ENCODE assay signal across 11 mouse cellular contexts in the genomic region with DNA sequence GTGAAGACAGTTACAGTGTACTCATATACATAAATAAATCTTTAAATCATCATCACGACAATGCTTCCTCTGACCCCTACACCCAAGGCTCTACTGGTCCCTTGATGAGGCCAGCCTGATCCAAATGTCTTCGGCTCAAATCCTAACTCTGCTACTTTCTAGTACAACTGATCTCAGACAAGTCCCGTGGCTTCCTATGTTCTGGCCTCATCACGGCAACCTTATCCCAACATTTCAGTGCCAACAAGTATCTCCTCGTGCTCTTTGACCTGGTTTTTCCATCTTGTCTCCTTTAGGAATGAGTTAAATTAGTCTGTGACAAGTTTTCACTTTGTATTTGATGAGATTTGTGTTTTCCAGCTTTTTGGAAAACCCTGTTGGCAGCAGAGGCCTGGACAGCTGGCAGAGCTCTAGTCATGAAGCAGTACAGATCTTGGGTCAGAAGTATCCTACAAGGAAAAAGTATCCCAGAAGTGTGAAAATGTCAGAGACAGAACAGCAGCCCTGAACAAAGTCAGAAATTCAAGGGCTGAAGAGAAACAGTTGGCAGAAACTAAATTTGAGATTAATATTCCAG. TPM values are rescaled to one million over a fixed set of nuclear protein-coding genes. Genes with fewer than 3 reads are reported as not detected.
DNase-seq lines count a peak whose midpoint lies in the region; ATAC-seq lines count a peak whose summit lies in the region.
"Had no signal": no experiment of that assay in that cellular context is flagged by ENCODE, and none has a peak within 500 bp of the region (broad histone marks: within the 10 kb centered on the region; RNA-seq: fewer than 3 reads in every experiment).

No protein-coding gene starts in this region.

- H3K27ac ChIP-seq in forebrain, embryonic 12.5 days = peak overlapping the region; percentile 61; the same call in 1 of the 2 replicates
- H3K27ac ChIP-seq in forebrain, embryonic 15.5 days (replicated peaks) = no peak overlapping the region
- peak overlapping the region; percentile 76 for H3K27ac ChIP-seq in midbrain, embryonic 10.5 days (replicated peaks)
- H3K27ac ChIP-seq in midbrain, embryonic 14.5 days (replicated peaks; ENCODE audit: low read depth, low read length) = no peak overlapping the region
- peak overlapping the region; percentile 68 for H3K27ac ChIP-seq in limb, embryonic 12.5 days
- H3K27ac ChIP-seq: midbrain, embryonic 15.5 days had no signal

- peaks cover 6% of the 10 kb centered on the region for H3K4me1 ChIP-seq in forebrain, embryonic 12.5 days
- H3K4me1 ChIP-seq in forebrain, embryonic 15.5 days = no peaks in the 10 kb centered on the region
- H3K4me1 ChIP-seq in midbrain, embryonic 10.5 days = peaks cover 13% of the 10 kb centered on the region
- no peaks in the 10 kb centered on the region for H3K4me1 ChIP-seq in midbrain, embryonic 14.5 days (ENCODE audit: control insufficient read depth, insufficient read depth, low read length)
- H3K4me1 ChIP-seq in limb, embryonic 12.5 days (replicated peaks) = peaks cover 12% of the 10 kb centered on the region

- no peak for DNase-seq in midbrain, embryonic 10.5 days (ENCODE audit: low spot score)
- no peak for DNase-seq in midbrain, embryonic 14.5 days
- DNase-seq in natural killer cell, adult 2 months (ENCODE audit: low spot score in 2 of 2) = no peak
- no peak for DNase-seq in c-Kit-positive CD71-positive TER-119-positive erythroid progenitor cells, embryonic 14.5 days (ENCODE audit: low spot score)
- DNase-seq: cerebellum, adult 2 months; right cerebral cortex, adult 18-20 months had no signal

- WGBS in forebrain, embryonic 12.5 days = 91% methylated on average over 5 of the region's 5 CpGs
- 93% methylated on average over 5 of the region's 5 CpGs for whole genome bisulfite sequencing in forebrain, embryonic 15.5 days
- 89% methylated on average over 5 of the region's 5 CpGs for WGBS in midbrain, embryonic 10.5 days
- WGBS in midbrain, embryonic 14.5 days = 93% methylated on average over 5 of the region's 5 CpGs
- WGBS in limb, embryonic 12.5 days = 92% methylated on average over 5 of the region's 5 CpGs

- ATAC-seq in forebrain, embryonic 12.5 days (ENCODE audit: low FRiP score) = no peak
- ATAC-seq in forebrain, embryonic 15.5 days (replicated peaks) = no peak
- no peak for ATAC-seq in midbrain, embryonic 14.5 days (ENCODE audit: low FRiP score, low TSS enrichment)
- no peak for ATAC-seq in limb, embryonic 12.5 days (ENCODE audit: insufficient number of reproducible peaks, insufficient read depth, low FRiP score, low TSS enrichment, low read depth)
- ATAC-seq in megakaryocyte-erythroid progenitor cell, adult 5-6 weeks (replicated peaks; ENCODE audit: low FRiP score, low TSS enrichment, poor library complexity, severe bottlenecking) = no peak
- ATAC-seq: midbrain, embryonic 15.5 days had no signal

- H3K27me3 ChIP-seq in forebrain, embryonic 12.5 days = no peaks in the 10 kb centered on the region
- H3K27me3 ChIP-seq in forebrain, embryonic 15.5 days = no peaks in the 10 kb centered on the region
- H3K27me3 ChIP-seq in midbrain, embryonic 10.5 days (ENCODE audit: low read depth, poor library complexity, severe bottlenecking) = no peaks in the 10 kb centered on the region
- no peaks in the 10 kb centered on the region for H3K27me3 ChIP-seq in midbrain, embryonic 14.5 days (ENCODE audit: control insufficient read depth, insufficient read depth, low read length)
- no peaks in the 10 kb centered on the region for H3K27me3 ChIP-seq in limb, embryonic 12.5 days
- H3K27me3 ChIP-seq: midbrain, embryonic 15.5 days had no signal

- H3K4me3 ChIP-seq in forebrain, embryonic 12.5 days (replicated peaks) = no peak overlapping the region
- no peak overlapping the region for H3K4me3 ChIP-seq in forebrain, embryonic 15.5 days
- no peak overlapping the region for H3K4me3 ChIP-seq in midbrain, embryonic 10.5 days
- H3K4me3 ChIP-seq in midbrain, embryonic 14.5 days (replicated peaks; ENCODE audit: low read depth, low read length) = no peak overlapping the region
- H3K4me3 ChIP-seq in limb, embryonic 12.5 days (replicated peaks) = no peak overlapping the region
- H3K4me3 ChIP-seq: midbrain, embryonic 15.5 days had no signal

- peaks cover 16% of the 10 kb centered on the region for H3K36me3 ChIP-seq in forebrain, embryonic 12.5 days (replicated peaks)
- H3K36me3 ChIP-seq in forebrain, embryonic 15.5 days = no peaks in the 10 kb centered on the region
- peaks cover 44% of the 10 kb centered on the region for H3K36me3 ChIP-seq in midbrain, embryonic 10.5 days
- no peaks in the 10 kb centered on the region for H3K36me3 ChIP-seq in midbrain, embryonic 14.5 days (ENCODE audit: control insufficient read depth, insufficient read depth, low read length)
- H3K36me3 ChIP-seq in limb, embryonic 12.5 days = peaks cover 53% of the 10 kb centered on the region
- H3K36me3 ChIP-seq: midbrain, embryonic 15.5 days had no signal

- H3K4me2 ChIP-seq in forebrain, embryonic 12.5 days = no peak overlapping the region
- no peak overlapping the region for H3K4me2 ChIP-seq in forebrain, embryonic 15.5 days (replicated peaks)
- no peak overlapping the region for H3K4me2 ChIP-seq in midbrain, embryonic 14.5 days (ENCODE audit: low read length)
- peak overlapping the region; percentile 25; the same call in 1 of the 2 replicates for H3K4me2 ChIP-seq in limb, embryonic 12.5 days
- H3K4me2 ChIP-seq: midbrain, embryonic 15.5 days had no signal

- H3K9ac ChIP-seq in forebrain, embryonic 12.5 days = no peak overlapping the region
- no peak overlapping the region for H3K9ac ChIP-seq in forebrain, embryonic 15.5 days (replicated peaks)
- no peak overlapping the region for H3K9ac ChIP-seq in midbrain, embryonic 14.5 days (replicated peaks; ENCODE audit: low read length)
- 0 out of 2 replicates have a peak overlapping the region, but pooled peaks have one; percentile 6 for H3K9ac ChIP-seq in limb, embryonic 12.5 days (replicated peaks)
- H3K9ac ChIP-seq: midbrain, embryonic 15.5 days had no signal

- no peaks in the 10 kb centered on the region for H3K9me3 ChIP-seq in forebrain, embryonic 12.5 days
- no peaks in the 10 kb centered on the region for H3K9me3 ChIP-seq in forebrain, embryonic 15.5 days
- H3K9me3 ChIP-seq in midbrain, embryonic 10.5 days (replicated peaks) = no peaks in the 10 kb centered on the region
- H3K9me3 ChIP-seq in midbrain, embryonic 14.5 days (ENCODE audit: control insufficient read depth, low read length) = no peaks in the 10 kb centered on the region
- H3K9me3 ChIP-seq in limb, embryonic 12.5 days = no peaks in the 10 kb centered on the region
- H3K9me3 ChIP-seq: midbrain, embryonic 15.5 days had no signal

RNA-seq across cellular contexts. Expression of a gene that starts 31.2 kb away (rescaled TPM):
- polyA plus RNA-seq in forebrain, embryonic 12.5 days (2016; fragmentation: Nextera tagmentation; extraction: Ambion mirVana) = 19.2 and 20.3 TPM in 2 replicates
- polyA plus RNA-seq in forebrain, embryonic 15.5 days (2015; fragmentation: Nextera tagmentation; extraction: Ambion mirVana) = 7.9 and 9.0 TPM in 2 replicates
- polyA plus RNA-seq in midbrain, embryonic 10.5 days (2016; fragmentation: Nextera tagmentation; extraction: Ambion mirVana) = 24.3 and 25.0 TPM in 2 replicates
- polyA plus RNA-seq in midbrain, embryonic 14.5 days (2014; fragmentation: Nextera tagmentation; extraction: Ambion mirVana) = 5.0 and 7.1 TPM in 2 replicates
- 33.0 and 33.5 TPM in 2 replicates for polyA plus RNA-seq in limb, embryonic 12.5 days (2016; fragmentation: Nextera tagmentation; extraction: Ambion mirVana)
- 25.2 and 31.5 TPM in 2 replicates for total RNA-seq in megakaryocyte-erythroid progenitor cell, adult 5-6 weeks (2014; fragmentation: Nextera tagmentation)
- 9.1 and 10.9 TPM in 2 replicates for total RNA-seq in megakaryocyte-erythroid progenitor cell, adult 5-6 weeks (2017)

RNA-seq across cellular contexts. Expression of a gene that starts 45.4 kb away (rescaled TPM):
- polyA plus RNA-seq in forebrain, embryonic 12.5 days (2016; fragmentation: Nextera tagmentation; extraction: Ambion mirVana) = 0.94 and 1.3 TPM in 2 replicates
- 0.57 and 0.64 TPM in 2 replicates for polyA plus RNA-seq in forebrain, embryonic 15.5 days (2015; fragmentation: Nextera tagmentation; extraction: Ambion mirVana)
- 0.96 and 1.5 TPM in 2 replicates for polyA plus RNA-seq in midbrain, embryonic 10.5 days (2016; fragmentation: Nextera tagmentation; extraction: Ambion mirVana)
- polyA plus RNA-seq in midbrain, embryonic 14.5 days (2014; fragmentation: Nextera tagmentation; extraction: Ambion mirVana) = 0.70 and 1.3 TPM in 2 replicates
- 1.5 and 2.3 TPM in 2 replicates for polyA plus RNA-seq in limb, embryonic 12.5 days (2016; fragmentation: Nextera tagmentation; extraction: Ambion mirVana)
- 8.8 and 15.0 TPM in 2 replicates for total RNA-seq in megakaryocyte-erythroid progenitor cell, adult 5-6 weeks (2014; fragmentation: Nextera tagmentation)
- 9.1 and 16.7 TPM in 2 replicates for total RNA-seq in megakaryocyte-erythroid progenitor cell, adult 5-6 weeks (2017)

RNA-seq across cellular contexts. Expression of a gene that starts 57.5 kb away (rescaled TPM):
- 14.0 and 14.6 TPM in 2 replicates for polyA plus RNA-seq in forebrain, embryonic 12.5 days (2016; fragmentation: Nextera tagmentation; extraction: Ambion mirVana)
- 9.1 and 9.8 TPM in 2 replicates for polyA plus RNA-seq in forebrain, embryonic 15.5 days (2015; fragmentation: Nextera tagmentation; extraction: Ambion mirVana)
- polyA plus RNA-seq in midbrain, embryonic 10.5 days (2016; fragmentation: Nextera tagmentation; extraction: Ambion mirVana) = 14.3 and 16.7 TPM in 2 replicates
- polyA plus RNA-seq in midbrain, embryonic 14.5 days (2014; fragmentation: Nextera tagmentation; extraction: Ambion mirVana) = 14.8 and 19.4 TPM in 2 replicates
- 8.6 and 9.5 TPM in 2 replicates for polyA plus RNA-seq in limb, embryonic 12.5 days (2016; fragmentation: Nextera tagmentation; extraction: Ambion mirVana)
- total RNA-seq in megakaryocyte-erythroid progenitor cell, adult 5-6 weeks (2014; fragmentation: Nextera tagmentation) = 43.8 and 44.6 TPM in 2 replicates
- total RNA-seq in megakaryocyte-erythroid progenitor cell, adult 5-6 weeks (2017) = 12.4 and 14.3 TPM in 2 replicates

Comparison
In these comparisons a context has a peak if more than half of its experiments do, and no peak if none do; other contexts are left out.
1. H3K27ac ChIP-seq: peak in forebrain, embryonic 12.5 days (single experiment), midbrain, embryonic 10.5 days (single experiment) and limb, embryonic 12.5 days (single experiment); none in forebrain, embryonic 15.5 days (single experiment) and midbrain, embryonic 14.5 days (single experiment).